Mouse (Mus musculus) E14TG2a.4 (cell line): ENCODE measurements at regions not wholly inside any gene's neighbourhood (a gene's known extent, or its start where the extent isn't known, plus 50 kb on each side); places are given as distances from the start of the nearest gene placed in this dataset.

Experiments
- CTCF ChIP-seq: conservative IDR thresholded peaks from 2 replicates; pipeline ENCODE4 v1.5.1; 2014; ENCODE audit warnings: low read length
- NANOG ChIP-seq: IDR thresholded peaks from 2 replicates; pipeline ENCODE4 v1.6.1; 2014; ENCODE audit warnings: borderline replicate concordance, low read length, mixed read lengths

DNA sequence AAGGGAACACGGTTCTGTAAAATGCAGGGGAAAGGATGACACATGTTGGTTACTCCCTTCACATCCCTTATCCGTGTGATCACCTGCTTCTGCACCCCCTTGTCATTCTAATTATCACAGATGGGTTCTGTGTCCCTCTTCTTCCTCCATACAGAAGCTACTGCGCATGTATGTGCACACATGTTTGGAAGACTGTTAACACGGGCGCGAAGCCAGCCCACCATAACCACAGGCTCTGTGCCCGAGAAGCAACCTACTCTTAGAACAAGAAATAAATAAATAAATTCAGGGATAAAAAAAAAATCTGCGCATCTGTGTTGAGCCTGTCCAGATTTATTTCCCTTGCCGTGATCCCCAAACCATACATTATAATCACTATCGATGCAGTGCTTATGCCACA, 275.6 kb upstream of the 3110018I06Rik start:
- TF ChIP-seq CTCF, result no peak
- no peak for TF ChIP-seq NANOG
